Mouse (Mus musculus) liver, adult 2 months (tissue): ENCODE data around the gene Pcif1.

ENCODE experiments used
- CTCF ChIP-seq: fragments of 200-500 bp; IDR thresholded peaks from 2 replicates; pipeline ENCODE4 v1.5.1; 2011; ENCODE audit warnings: low read depth, low read length, control low read depth
- POLR2A ChIP-seq: fragments of 200-500 bp; IDR thresholded peaks from 2 replicates; pipeline ENCODE4 v1.6.1; 2011; ENCODE audit warnings: low read length, control low read depth; ENCODE audit not compliant: insufficient read depth; ENCODE audit errors: extremely low read depth

- peak; percentile 71 for TF ChIP-seq CTCF
- no peak for TF ChIP-seq POLR2A
These were observed 39.2 kb downstream of the Pcif1 start for GRCm38 (mm10) chr2:164918325-164918724.
